Mouse (Mus musculus) frontal cortex, postnatal 36 days (tissue): Measurements from ENCODE around the gene Nedd8.

Source experiments
- DNase-seq, 2 experiments: peaks; one replicate each; pipeline ENCODE4 v3.0.0; 2022; ENCODE audit warnings: low spot score in 2 of 2

Nedd8 gene

DNA sequence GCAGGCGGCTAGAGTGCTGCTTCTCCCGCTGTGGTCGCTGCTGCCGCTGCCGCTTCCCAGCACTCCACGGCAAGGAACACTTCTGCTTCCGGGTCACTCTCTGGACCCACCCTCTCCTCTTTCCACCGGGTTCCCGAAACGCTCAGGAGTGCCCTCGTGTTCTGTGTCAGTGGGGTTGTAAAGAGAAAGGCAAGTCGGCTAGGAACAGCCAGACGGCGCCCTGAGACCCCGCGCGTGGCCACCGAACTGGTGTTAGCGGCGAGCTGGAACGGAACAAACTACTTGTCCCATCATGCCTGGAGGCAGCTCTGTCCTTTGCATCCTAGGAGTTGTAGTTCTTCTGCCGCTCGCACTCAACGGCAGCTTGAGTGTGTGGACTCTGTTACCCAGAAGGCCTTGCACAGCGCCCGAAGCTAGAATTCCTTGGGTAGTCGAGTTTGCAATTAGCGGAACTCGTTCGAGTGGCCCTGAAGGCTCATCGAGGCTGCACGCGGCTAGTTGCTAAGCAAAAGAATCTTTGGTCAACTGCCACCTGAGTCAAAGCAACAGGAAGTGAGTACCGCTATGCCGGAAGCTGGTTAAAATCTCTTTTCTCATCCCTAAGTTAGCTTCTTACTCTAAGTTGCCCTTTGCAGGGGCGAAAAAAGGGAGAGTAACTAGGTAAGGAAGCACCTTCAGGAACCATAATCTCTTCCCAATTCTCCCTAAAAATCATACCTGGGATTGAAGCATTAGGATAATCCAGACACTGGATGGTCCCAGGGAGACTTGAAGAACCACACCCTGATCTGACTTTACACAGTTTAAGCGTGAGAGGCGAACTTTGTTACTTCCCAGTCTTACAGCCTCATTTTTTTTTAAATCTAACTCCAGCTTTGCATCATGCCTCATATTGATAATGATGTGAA is at the start of gene Nedd8, which contains the start of gene Gmpr2:
Gene Nedd8, minus strand, starts transcription at position 292 of the 908 bp plus-strand sequence.
Gene Gmpr2, plus strand, starts transcription at position 109 of the 908 bp plus-strand sequence.
- DNase-seq = peak; percentile 96 to 97

DNA sequence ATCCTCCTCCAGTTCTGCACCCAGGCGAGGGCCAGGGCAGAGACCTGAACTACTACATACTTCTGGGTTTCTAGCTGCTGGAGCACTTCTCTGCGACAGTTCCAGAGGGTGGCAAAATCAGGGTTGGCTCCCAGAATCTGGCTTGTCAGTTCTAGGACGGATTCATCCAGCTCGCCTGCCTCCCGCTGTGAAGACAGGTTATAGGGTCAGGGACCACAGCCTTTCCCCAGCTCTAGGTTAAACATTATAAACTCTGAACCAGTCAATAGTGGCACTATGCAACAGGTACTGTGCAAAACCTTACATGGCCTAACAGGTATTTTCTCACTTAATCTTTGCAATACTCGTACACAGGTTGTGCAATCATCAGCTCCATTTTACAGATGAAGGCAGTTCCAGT is 49.2 kb upstream of the Nedd8 start:
- DNase-seq = no peak

DNA sequence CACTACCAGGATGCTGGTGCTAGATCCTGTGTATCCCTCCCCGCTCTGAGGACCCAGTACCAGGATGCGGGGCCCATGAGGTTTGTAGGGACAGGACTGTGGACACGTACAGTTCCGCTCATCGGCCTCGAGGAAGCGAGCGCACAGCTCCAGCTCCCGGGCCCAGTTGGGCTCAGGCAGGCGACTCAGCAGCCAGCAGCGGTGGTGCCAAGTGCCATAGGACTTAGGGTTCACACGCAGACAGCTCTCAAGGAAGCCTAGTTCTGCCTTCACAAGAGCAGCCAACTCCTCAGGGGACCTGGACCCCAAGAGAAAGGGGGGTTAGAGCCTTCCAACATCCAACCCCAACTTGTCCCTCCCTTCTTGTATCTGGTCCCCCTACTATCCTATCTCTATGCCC is 48.7 kb upstream of the Nedd8 start:
- DNase-seq = no peak

DNA sequence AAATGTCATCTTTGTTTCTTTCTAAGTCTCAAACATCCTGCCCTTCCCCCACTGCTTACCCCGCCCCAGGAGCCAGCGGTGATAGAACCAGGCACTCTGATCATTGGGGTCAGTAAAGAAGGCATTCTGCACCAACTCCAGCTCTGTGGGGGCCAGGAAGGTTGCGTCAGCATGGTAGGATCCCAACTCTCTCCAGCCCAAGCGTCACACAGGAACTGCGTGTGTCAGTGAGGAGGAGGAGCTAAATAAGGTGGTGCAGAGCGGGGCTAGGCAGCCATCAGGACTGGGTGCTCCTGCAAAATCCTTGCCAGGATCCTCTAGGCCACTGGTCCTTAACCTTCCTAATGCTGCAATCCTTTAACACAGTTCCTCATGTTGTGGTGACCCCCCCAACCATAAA is 47.8 kb upstream of the Nedd8 start:
- no peak for DNase-seq

DNA sequence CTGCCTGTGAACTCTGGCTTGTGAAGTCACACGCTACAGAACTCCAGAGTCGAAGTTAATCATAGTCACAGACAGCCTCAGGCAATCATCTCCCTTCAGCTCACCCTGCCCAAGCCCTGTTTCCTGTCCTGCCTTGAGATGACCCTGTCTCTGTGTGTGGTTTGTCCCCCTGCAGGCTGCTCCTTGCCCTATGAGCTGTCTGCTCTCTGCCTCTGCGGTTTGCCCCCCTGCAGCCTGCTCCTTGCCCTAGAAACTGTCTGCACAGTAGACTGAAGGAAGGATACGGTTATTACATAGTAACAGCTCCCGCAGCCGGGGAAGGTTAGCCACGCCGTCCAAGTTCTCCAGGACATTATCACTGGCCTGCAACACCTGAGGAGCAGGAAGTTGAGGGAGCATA is 45.0 kb upstream of the Nedd8 start:
- DNase-seq = no peak

DNA sequence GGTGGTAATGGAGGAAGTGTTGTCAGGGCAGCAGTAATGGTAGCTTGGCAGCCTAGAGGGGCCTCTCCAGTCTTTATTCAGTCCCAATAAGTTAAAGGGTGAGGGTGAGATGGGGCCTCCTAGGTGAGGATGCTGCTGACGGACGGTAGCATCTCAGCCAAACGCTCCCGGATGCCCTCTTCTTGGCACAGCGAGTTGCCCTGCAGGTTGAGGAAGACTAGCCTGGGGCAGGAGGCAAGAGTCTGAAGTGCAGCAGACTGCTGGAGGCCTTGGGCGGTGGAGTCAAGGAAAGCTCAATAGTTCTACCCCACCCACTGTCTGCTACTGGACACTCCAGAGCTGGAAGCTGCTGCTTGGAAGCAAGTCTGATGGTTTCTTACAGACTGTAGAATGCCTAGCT is 44.3 kb upstream of the Nedd8 start:
- no peak for DNase-seq

DNA sequence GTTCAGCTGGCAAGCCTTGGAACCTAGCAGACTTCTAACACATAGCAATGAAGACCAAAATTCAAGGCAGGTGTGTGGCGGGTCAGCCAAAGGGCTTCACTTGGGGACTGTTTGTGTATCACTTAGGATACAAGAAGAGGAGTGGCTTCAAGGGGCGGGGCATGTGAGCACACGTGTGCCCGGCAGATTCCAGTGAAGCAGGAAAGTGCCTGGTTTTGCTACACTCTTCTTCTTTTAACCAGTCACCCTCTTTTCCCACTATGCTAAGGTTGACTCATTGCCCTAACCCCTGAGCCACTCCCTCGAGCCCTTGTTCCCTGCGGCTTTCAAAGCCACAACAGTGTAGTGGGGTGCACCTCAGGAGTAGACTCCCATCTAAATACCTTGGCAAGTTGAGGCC is 43.0 kb upstream of the Nedd8 start:
- no peak for DNase-seq

DNA sequence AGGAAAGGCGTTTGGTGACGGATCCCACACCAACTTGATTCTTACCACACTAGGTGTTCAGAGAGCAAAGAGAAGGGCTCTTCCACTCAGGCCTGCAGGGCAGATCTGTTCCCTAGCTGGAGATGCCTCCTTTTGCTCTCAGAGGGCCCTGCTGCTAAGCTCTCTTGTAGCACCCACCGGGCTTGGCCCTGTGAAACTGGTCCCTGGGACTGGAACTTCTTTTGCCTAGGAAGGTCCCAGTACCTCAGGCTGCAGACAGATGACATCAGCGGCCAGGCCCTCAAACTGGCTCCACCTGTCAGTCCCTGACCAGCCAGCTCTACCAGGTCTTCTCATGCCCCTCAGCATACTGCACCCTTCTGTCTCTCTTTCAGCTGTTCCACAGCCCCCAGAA is 41.8 kb upstream of the Nedd8 start, which contains the start of gene Tgm1:
Gene Tgm1, minus strand, starts transcription at position 198 of the 394 bp plus-strand sequence.
- DNase-seq = no peak

DNA sequence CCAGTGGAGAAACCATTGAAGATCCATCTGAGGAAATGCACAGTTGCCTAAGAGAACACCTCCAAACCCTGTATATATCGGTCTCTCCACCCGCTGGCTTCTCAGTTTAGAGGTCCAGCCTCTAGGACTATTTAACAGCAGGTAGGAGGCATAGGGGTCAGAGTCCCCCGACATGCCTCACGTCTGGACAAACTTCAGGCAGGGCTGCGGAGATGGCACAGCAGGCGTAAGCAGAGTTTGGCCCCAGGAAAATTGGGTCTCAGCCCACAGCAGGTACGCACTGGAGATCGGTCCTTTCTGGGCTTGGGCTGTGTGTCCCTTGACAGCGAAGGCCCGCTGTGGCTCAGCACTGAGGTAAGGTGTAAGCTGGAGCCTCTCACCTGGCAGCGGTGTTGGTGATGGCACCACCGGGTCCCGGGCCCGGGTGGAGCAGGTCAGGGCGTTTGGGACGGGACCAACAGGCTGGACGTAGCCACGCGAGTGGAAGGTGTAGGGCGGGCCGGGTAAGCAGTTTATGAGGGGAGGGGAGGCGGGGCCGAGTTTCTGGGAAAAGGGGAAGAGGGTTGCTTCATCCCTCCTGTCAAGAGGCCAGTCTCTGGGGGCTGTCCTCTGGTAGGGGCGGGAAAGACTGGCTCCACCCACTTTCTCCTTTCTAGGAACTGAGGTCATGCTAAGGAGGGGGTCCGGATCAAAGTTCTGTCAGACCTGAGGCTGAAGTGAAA is 41.2 kb upstream of the Nedd8 start:
- no peak for DNase-seq

DNA sequence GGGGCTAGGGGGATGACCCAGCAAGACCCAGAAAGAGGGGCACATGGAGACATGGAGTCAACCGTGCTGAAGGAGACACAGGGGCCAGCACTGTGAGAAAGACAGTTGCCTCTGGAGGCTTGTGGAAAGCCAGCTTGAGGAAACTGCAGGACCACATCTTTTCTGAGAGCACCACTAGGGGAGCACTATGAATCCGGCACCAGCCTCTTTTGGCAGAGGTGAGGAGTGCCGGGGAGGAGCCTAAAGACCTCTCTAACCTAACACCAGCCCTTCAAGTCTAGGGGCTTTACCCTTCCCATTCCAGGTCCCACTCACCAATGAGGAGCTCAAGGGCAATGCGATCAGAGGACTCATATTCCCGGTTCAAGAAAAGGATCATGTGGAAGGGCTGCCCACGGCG is 39.9 kb upstream of the Nedd8 start:
- no peak for DNase-seq

DNA sequence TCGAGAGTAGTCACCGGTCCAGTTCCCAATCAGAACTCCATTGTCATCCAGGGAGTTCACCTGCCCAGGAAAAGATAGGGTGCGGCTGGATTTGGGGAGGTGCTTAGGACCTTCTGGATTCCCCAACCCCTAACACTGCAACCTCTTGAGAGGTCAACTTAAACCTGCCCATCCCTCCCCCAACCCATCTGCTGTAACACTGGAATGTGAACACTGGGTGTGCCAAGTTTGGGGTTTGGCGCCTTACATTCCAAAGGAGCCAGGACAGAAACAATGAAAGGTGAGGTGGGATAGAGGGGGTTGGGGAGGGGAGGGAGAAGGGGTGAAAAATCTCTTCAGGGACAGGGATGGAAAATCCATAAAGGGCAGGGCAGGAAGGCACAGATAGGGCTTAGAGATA is 37.6 kb upstream of the Nedd8 start:
- no peak for DNase-seq

DNA sequence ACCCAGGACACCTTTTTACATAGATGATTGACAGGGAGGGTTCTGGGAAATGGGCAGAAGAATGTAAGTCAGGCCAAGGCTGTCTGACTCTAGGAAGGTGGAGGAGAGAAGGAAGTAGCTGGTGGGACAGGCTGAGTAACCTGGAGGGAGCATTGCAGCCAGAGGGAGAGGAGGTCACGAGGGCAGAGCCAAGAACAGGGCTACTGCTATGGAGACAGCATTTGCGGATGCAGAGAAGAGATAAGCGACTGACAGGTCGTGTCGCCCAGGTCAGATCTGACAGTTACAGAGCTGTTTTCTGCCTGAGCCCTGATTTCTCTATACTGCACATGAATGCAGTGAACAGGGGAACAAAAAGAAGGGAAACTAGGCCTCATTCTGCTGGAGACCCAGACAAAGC is 35.5 kb upstream of the Nedd8 start:
- no peak for DNase-seq

DNA sequence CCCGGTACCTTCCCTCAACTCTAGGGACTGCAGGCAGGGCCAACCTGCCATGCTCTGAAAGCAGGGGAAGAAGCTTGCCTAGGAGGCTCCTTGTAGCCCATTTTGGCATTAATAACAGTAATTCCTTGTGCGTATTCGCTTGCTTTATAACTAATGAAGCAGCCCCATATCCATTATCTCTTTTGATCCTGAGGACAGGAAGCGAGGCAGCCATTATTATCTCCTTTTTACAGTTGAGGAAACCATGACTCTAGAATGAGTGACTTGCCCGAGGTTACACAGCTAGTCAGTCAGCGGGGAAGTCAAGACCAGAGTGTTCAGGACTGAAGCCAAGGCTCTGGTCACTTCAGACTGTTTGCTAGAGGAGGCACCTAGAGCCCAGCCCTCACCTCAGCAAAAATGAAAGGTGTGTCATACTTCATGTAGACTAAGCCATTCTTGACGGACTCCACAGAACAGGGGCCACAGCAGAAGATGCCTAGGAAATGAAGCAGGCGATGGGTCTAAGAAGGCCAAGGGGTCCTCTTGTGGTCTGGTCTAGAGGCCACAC is 34.2 kb upstream of the Nedd8 start:
- DNase-seq = no peak

DNA sequence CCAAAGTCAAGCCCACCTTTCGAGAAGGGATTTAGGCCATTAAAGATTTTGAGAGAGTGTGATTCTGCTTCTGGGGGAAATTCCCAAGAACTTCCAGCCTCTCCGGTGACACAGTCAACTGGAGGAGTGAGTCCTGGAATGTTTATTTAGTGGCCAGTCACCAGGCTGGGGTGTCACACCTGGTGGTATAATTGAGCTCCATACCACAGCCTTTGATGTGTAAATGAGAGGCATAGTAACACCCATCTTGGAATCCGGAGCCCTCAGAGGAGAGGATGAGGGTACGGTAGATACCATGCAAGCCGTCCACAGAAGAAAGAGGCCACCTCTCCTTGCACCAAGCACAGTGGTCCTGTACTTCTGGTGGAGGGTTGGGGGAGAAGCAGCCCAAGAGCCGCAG is 30.8 kb upstream of the Nedd8 start:
- DNase-seq = no peak

DNA sequence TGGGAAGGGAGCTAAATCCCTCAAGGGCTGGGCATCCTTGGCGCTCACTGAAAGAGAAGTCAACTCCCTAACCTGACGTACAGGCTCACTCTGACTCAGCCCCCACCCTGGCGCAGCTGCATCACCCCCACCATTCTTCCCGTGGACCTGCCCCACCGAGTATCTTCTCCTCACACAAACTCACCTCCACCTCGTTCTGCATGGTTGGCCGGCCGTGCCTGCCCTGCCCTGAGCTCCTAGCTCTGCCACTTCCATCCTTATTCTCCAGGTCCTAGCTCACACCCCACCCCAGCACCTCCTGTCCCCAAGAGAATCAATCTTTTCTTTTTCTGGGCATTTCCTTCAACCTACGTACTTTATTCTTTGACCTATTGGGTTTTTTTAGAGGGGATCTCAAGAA is 29.2 kb upstream of the Nedd8 start:
- no peak for DNase-seq

DNA sequence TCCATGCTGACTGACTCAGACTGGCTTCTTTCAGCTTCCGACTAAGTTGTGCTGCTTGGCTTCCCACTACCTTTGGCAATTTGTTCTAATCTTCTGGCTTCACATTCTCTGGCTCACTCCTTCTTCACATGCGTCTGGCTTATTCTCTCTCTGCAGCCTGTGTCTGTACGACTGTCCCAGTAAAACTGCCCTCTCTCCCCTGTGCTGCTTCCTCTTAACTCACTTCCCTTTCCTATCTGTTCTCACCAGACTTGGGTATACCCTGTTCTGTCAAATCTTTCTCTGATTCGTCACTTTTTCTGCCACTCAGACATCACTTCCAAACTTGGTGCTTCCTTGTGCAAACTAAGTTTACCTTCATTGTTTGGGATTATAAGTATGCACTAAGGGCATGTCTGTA is 25.3 kb upstream of the Nedd8 start:
- DNase-seq = no peak

DNA sequence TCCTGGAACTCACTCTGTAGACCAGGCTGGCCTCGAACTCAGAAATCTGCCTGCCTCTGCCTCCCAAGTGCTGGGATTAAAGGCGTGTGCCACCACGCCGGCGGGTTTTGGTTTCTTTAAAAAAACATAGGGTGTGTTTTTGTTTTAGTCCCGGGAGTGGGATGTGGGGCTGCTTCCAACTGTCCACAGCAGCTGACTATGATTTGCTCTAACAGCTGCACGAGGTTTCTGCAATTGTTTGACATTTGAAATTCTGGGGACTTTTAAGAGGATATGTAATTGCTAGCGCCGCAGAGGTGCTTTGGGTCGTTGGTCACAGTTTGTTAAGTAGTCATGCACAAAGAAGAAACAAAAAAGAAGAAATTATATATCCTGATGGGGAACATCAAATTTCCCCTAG is 17.5 kb upstream of the Nedd8 start:
- no peak for DNase-seq

DNA sequence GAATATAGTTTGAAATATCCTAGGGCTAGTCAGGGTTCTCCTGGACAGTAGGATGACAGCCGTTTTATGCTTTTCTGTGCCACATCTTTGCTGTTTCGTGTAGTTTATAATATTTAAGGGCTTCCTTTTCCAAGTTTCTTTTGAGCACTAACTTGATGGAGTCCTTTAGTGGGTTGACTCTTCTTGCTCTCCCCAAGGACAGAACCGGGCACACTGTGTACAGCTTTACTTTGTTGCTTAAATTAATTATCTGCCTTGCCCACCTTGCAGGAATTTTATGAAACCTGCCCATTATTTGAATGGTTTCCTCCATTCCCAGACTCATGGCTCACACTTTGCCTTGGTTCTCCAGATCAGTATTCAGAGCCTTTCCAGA is 10.2 kb upstream of the Nedd8 start:
- no peak for DNase-seq

DNA sequence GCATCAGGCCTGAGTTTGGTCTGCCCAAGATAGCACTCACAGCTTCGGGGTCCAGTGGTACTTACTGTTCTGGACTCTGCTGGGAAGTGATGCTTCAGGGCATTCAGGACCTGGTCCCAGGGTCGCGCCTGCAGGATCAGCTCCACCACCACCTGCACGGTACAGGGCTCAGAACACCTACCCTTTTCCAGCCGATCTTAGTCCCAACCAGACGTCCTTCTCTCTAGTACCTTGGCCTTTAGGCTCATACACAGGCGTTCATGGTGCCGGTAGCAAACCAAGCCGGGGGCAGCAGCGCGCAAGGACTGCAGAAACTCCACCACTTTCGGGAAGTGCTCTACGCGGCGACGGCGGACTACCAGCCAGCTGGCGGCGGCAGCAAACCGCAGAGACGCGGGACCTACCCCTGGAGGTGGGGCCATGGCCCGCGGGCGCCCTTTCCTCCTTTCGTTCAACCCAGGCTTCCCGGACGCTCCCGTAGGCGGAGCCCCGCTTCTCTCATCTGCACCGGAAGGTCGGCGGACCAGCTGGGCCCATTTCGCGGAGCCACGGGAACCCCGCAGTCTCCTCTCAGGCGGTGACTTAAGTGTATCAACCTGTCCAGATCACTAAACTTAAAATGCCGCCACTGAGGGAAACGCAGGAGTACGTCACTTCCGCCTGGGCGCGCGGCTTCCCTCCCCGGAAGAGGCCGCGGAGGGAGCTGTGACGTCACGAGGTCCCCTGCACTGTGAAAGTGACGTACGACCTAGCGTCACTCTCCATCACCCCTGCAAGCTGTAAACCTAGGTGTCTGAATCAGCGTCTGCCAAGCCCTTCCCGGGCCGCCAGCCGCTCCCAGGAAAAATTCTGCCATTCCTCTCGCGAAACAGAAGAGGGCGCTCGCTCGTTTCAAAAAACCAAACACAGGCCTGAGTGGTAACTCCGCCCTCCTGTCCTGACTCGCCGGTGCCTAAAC is 9.5 kb upstream of the Nedd8 start, which contains the start of gene Tinf2:
Gene Tinf2, minus strand, starts transcription at position 661 of the 958 bp plus-strand sequence.
- peak; percentile 94 to 98 for DNase-seq

DNA sequence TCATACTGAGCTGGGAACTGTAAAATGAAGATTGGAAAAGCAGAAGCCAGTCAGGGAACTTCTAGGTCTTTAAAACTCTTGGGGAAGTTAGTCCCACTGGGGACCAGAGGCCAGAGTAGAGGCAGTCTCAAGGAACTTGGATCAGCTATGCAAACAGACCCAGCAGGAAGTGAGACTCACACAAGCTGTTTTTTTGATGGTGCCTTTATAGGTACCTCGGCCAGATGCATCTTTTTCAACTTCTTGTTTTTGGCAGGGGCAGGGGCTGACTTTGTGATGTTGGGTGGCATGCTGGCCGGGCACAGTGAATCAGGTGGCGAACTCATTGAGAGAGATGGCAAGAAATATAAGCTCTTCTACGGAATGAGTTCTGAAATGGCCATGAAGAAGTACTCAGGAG is 5.7 kb upstream of the Nedd8 start:
- DNase-seq = no peak

DNA sequence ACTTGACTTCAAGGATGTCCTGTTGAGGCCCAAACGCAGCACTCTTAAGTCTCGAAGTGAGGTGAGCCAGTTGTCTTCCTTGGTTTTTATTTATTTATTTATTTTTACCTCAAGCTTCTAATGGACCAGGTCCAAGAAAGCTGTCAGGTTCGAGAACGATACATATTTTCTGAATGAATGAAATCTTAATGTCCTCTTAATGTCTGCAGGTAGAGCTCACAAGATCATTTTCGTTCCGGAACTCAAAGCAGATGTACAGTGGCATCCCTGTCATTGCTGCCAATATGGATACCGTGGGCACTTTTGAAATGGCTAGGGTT is 777 bp upstream of the Nedd8 start:
- DNase-seq = no peak

DNA sequence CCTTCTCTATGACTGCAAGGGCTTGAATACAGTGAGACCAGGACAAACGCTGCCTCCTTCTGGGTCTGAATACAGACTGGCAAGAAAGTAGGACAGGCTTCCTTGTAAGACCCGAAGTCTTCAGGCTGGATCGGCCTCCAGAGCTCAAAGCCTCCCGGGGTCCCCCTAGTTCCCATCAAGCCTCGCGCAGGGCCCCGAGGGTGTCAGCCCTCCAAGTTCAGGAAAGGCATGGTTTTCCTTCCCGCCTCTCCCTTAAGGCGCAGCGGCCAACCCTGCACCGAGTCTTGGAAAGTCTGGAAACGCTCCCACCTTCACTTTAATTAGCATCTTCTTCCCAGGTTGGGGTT is 465 bp downstream of the Nedd8 start:
- DNase-seq = no peak
